12 mouse cellular contexts compared by ENCODE assay signal in genomic region chr5:147910807-147911509, GRCm38 (mm10). TPM values are rescaled to one million over a fixed set of nuclear protein-coding genes. Genes with fewer than 3 reads are reported as not detected.
DNase-seq lines count a peak whose midpoint lies in the region; ATAC-seq and TF ChIP-seq lines count a peak whose summit lies in the region.
"Had no signal": no experiment of that assay in that cellular context is flagged by ENCODE, and none has a peak within 500 bp of the region (broad histone marks: within the 10 kb centered on the region; RNA-seq: fewer than 3 reads in every experiment).

No protein-coding gene starts in this region.

- H3K27ac ChIP-seq in midbrain, postnatal 0 days (ENCODE audit: low read depth, low read length): no peak overlapping the region
- no peak overlapping the region for H3K27ac ChIP-seq in midbrain, embryonic 15.5 days

- peak; percentile 40 for TF ChIP-seq CTCF in midbrain, postnatal 0 days (IDR thresholded peaks at IDR 0.05)

- H3K9ac ChIP-seq in midbrain, postnatal 0 days (replicated peaks; ENCODE audit: low read length, poor library complexity, severe bottlenecking): no peak overlapping the region
- H3K9ac ChIP-seq in midbrain, embryonic 15.5 days: no peak overlapping the region

- no peaks in the 10 kb centered on the region for H3K4me1 ChIP-seq in midbrain, postnatal 0 days (ENCODE audit: insufficient read depth, low read length)
- H3K4me1 ChIP-seq in midbrain, embryonic 15.5 days: no peaks in the 10 kb centered on the region
- peaks cover 41% of the 10 kb centered on the region for H3K4me1 ChIP-seq in megakaryocyte, embryonic 14.5 days

- no peaks in the 10 kb centered on the region for H3K27me3 ChIP-seq in midbrain, postnatal 0 days (ENCODE audit: insufficient read depth, low read length)
- no peaks in the 10 kb centered on the region for H3K27me3 ChIP-seq in midbrain, embryonic 15.5 days (replicated peaks)
- peaks cover under 1% of the 10 kb centered on the region for H3K27me3 ChIP-seq in megakaryocyte, embryonic 14.5 days (replicated peaks)

- H3K9me3 ChIP-seq in midbrain, postnatal 0 days (ENCODE audit: low read length): no peaks in the 10 kb centered on the region
- H3K9me3 ChIP-seq in midbrain, embryonic 15.5 days: no peaks in the 10 kb centered on the region
- H3K9me3 ChIP-seq in megakaryocyte, embryonic 14.5 days: peaks cover 15% of the 10 kb centered on the region

- H3K36me3 ChIP-seq in midbrain, postnatal 0 days (ENCODE audit: insufficient read depth, low read length): no peaks in the 10 kb centered on the region
- H3K36me3 ChIP-seq in midbrain, embryonic 15.5 days (replicated peaks): no peaks in the 10 kb centered on the region
- no peaks in the 10 kb centered on the region for H3K36me3 ChIP-seq in megakaryocyte, embryonic 14.5 days (replicated peaks; ENCODE audit: low read length)
- H3K36me3 ChIP-seq: G1E had no signal

- no peak overlapping the region for H3K4me3 ChIP-seq in midbrain, postnatal 0 days (ENCODE audit: low read depth, low read length)
- H3K4me3 ChIP-seq in midbrain, embryonic 15.5 days: no peak overlapping the region
- H3K4me3 ChIP-seq in megakaryocyte, embryonic 14.5 days (replicated peaks): peak overlapping the region; percentile 42
- H3K4me3 ChIP-seq: erythroblast, embryonic 14.5 days had no signal

- no peak overlapping the region for H3K4me2 ChIP-seq in midbrain, postnatal 0 days (ENCODE audit: low read depth, low read length, poor library complexity, severe bottlenecking)
- H3K4me2 ChIP-seq in midbrain, embryonic 15.5 days: no peak overlapping the region

- DNase-seq in heart, postnatal 4 days: peak; percentile 27
- DNase-seq in heart, adult 11 months: no peak
- no peak for DNase-seq in midbrain, postnatal 0 days (ENCODE audit: low spot score)
- DNase-seq in ZHBTc4 (ENCODE audit: low read depth, low spot score): peak; percentile 86
- DNase-seq in thymus, postnatal 25 days: no peak
- DNase-seq in adrenal gland, postnatal 25 days: no peak
- DNase-seq: cerebellum, postnatal 36 days; gastrocnemius, postnatal 25 days had no signal

- 88% methylated on average over 12 of the region's 12 CpGs for WGBS in midbrain, postnatal 0 days
- WGBS in midbrain, embryonic 15.5 days: 89% methylated on average over 12 of the region's 12 CpGs

- ATAC-seq in midbrain, postnatal 0 days (ENCODE audit: low FRiP score): no peak
- ATAC-seq in midbrain, embryonic 15.5 days (replicated peaks): no peak

RNA-seq across cellular contexts. Expression of gene Slc46a3, which starts 16.3 kb away (rescaled TPM):
- total RNA-seq in heart, postnatal 4 days (2021): 1 to 10 TPM; 3.1 to 3.7 TPM
- total RNA-seq in midbrain, postnatal 0 days (2014; rRNA removed): 4.1 and 5.2 TPM in 2 replicates
- polyA plus RNA-seq in midbrain, postnatal 0 days (2015; fragmentation: Nextera tagmentation; extraction: Ambion mirVana): 5.2 and 7.0 TPM in 2 replicates
- polyA plus RNA-seq in midbrain, embryonic 15.5 days (2015; fragmentation: Nextera tagmentation; extraction: Ambion mirVana): 5.5 and 5.6 TPM in 2 replicates
- 1.4 and 4.4 TPM in 2 replicates for polyA plus RNA-seq in megakaryocyte, embryonic 14.5 days (2012; ENCODE audit: insufficient read depth, low replicate concordance)
- total RNA-seq in adrenal gland, postnatal 25 days (2021): 21.1 and 28.5 TPM in 2 replicates

RNA-seq across cellular contexts. Expression of gene Mtus2, which starts 46.2 kb away (rescaled TPM):
- 100 to 1,000 TPM; 116 to 127 TPM for total RNA-seq in heart, postnatal 4 days (2021)
- 38.0 and 54.7 TPM in 2 replicates for total RNA-seq in midbrain, postnatal 0 days (2014; rRNA removed)
- 36.6 and 41.6 TPM in 2 replicates for polyA plus RNA-seq in midbrain, postnatal 0 days (2015; fragmentation: Nextera tagmentation; extraction: Ambion mirVana)
- 45.6 and 46.4 TPM in 2 replicates for polyA plus RNA-seq in midbrain, embryonic 15.5 days (2015; fragmentation: Nextera tagmentation; extraction: Ambion mirVana)
- not detected in 2 replicates for polyA plus RNA-seq in megakaryocyte, embryonic 14.5 days (2012; ENCODE audit: insufficient read depth, low replicate concordance)
- total RNA-seq in adrenal gland, postnatal 25 days (2021): 3.8 and 4.7 TPM in 2 replicates
- polyA plus RNA-seq: erythroblast, embryonic 14.5 days; G1E had no signal

RNA-seq across cellular contexts. Expression of gene Pomp, which starts 50.7 kb away (rescaled TPM):
- 100 to 1,000 TPM; 129 to 148 TPM for total RNA-seq in heart, postnatal 4 days (2021)
- 220 and 287 TPM in 2 replicates for total RNA-seq in midbrain, postnatal 0 days (2014; rRNA removed)
- 513 and 545 TPM in 2 replicates for polyA plus RNA-seq in midbrain, postnatal 0 days (2015; fragmentation: Nextera tagmentation; extraction: Ambion mirVana)
- polyA plus RNA-seq in midbrain, embryonic 15.5 days (2015; fragmentation: Nextera tagmentation; extraction: Ambion mirVana): 425 and 436 TPM in 2 replicates
- 2.6 and 32.9 TPM in 2 replicates for polyA plus RNA-seq in megakaryocyte, embryonic 14.5 days (2012; ENCODE audit: insufficient read depth, low replicate concordance)
- 209 and 246 TPM in 2 replicates for total RNA-seq in adrenal gland, postnatal 25 days (2021)

Comparison
In these comparisons a context has a peak if more than half of its experiments do, and no peak if none do; other contexts are left out.
1. DNase-seq: peak in heart, postnatal 4 days (single experiment) and ZHBTc4 (single experiment); none in heart, adult 11 months (single experiment), midbrain, postnatal 0 days (single experiment), thymus, postnatal 25 days (single experiment) and adrenal gland, postnatal 25 days (single experiment).